Mouse (Mus musculus) intestine, embryonic 15.5 days (tissue): ENCODE results near the gene Cox20. TPM values are rescaled to one million over a fixed set of nuclear protein-coding genes. Genes with fewer than 3 reads are reported as not detected.

Experiments used
- ATAC-seq: fragments of 200-750 bp; cut with Nextera tagmentation; 2 replicates; pipeline ENCODE4 v1.8.0; 2017; ENCODE audit warnings: moderate TSS enrichment, moderate library complexity
- H3K27ac ChIP-seq: fragments of 300-500 bp; sonication (generic); 2 replicates; pipeline ENCODE4 v1.5.1; 2015; ENCODE audit warnings: mild to moderate bottlenecking, inconsistent platforms
- H3K27me3 ChIP-seq: fragments of 300-500 bp; sonication (generic); replicated peaks from 2 replicates; pipeline ENCODE4 v1.6.1; 2015; ENCODE audit warnings: inconsistent platforms
- H3K36me3 ChIP-seq: fragments of 300-500 bp; sonication (generic); 2 replicates; pipeline ENCODE4 v1.6.1; 2015; ENCODE audit warnings: inconsistent platforms
- H3K4me1 ChIP-seq: fragments of 300-500 bp; sonication (generic); replicated peaks from 2 replicates; pipeline ENCODE4 v1.6.1; 2015; ENCODE audit warnings: inconsistent platforms
- H3K4me2 ChIP-seq: fragments of 300-500 bp; sonication (generic); replicated peaks from 2 replicates; pipeline ENCODE4 v1.6.1; 2015; ENCODE audit warnings: mild to moderate bottlenecking, inconsistent platforms
- H3K4me3 ChIP-seq: fragments of 300-500 bp; sonication (generic); replicated peaks from 2 replicates; pipeline ENCODE4 v1.5.1; 2015; ENCODE audit warnings: inconsistent platforms
- H3K9ac ChIP-seq: fragments of 300-500 bp; sonication (generic); 2 replicates; pipeline ENCODE4 v1.6.1; 2015; ENCODE audit warnings: inconsistent platforms
- H3K9me3 ChIP-seq: fragments of 300-500 bp; sonication (generic); 2 replicates; pipeline ENCODE4 v1.6.1; 2016; ENCODE audit warnings: inconsistent platforms
- WGBS: fragments of 180-500 bp; shearing (Covaris S2); methylation state at CpG from one replicate; pipeline ENCODE4 v1.1.7; 2015; 5-methylcytosine and 5-hydroxymethylcytosine counted together
- polyA plus RNA-seq: library from polyadenylated mRNA; unstranded; fragments of >200 nt; fragmentation: Nextera tagmentation; extraction: Ambion mirVana; gene quantifications from 2 replicates; pipeline ENCODE4 v1.2.1, GENCODE M21; 2015

Gene Cox20
- polyA plus RNA-seq, 1 experiment from 2014 or later, result 159 TPM

GRCm38 (mm10) chr1:178323235-178323634 lies 4.3 kb downstream of the Cox20 start:
- no peaks in the 10 kb centered on the region for H3K27me3 ChIP-seq
- ATAC-seq, result no peak
- no peak overlapping the region for H3K27ac ChIP-seq
- no peaks in the 10 kb centered on the region for H3K9me3 ChIP-seq
- no peak overlapping the region for H3K4me3 ChIP-seq
- H3K4me2 ChIP-seq, result no peak overlapping the region
- 84% methylated on average over 1 of the region's 1 CpGs for WGBS
- peaks cover 18% of the 10 kb centered on the region for H3K36me3 ChIP-seq
- H3K4me1 ChIP-seq, result peaks cover 9% of the 10 kb centered on the region
- no peak overlapping the region for H3K9ac ChIP-seq

GRCm38 (mm10) chr1:178324568-178324967 lies 5.6 kb downstream of the Cox20 start:
- Histone ChIP-seq H3K4me2 (no peak overlapping the region), H3K27me3 (no peaks in the 10 kb centered on the region), H3K4me3 (no peak overlapping the region), H3K9me3 (no peaks in the 10 kb centered on the region), H3K9ac (no peak overlapping the region), H3K27ac (no peak overlapping the region), H3K36me3 (peaks cover 18% of the 10 kb centered on the region), H3K4me1 (peaks cover 9% of the 10 kb centered on the region)
- no peak for ATAC-seq
- WGBS, result 88% methylated on average over 1 of the region's 1 CpGs

GRCm38 (mm10) chr1:178326357-178326756 lies 7.4 kb downstream of the Cox20 start:
- peaks cover 21% of the 10 kb centered on the region for H3K36me3 ChIP-seq
- 88% methylated on average over 1 of the region's 1 CpGs for WGBS

GRCm38 (mm10) chr1:178326950-178327349 lies 8.0 kb downstream of the Cox20 start:
- Histone ChIP-seq H3K4me1 (no peaks in the 10 kb centered on the region), H3K27ac (no peak overlapping the region), H3K9ac (no peak overlapping the region), H3K27me3 (no peaks in the 10 kb centered on the region), H3K4me2 (no peak overlapping the region), H3K9me3 (no peaks in the 10 kb centered on the region), H3K36me3 (peaks cover 24% of the 10 kb centered on the region), H3K4me3 (no peak overlapping the region)
- WGBS, result 80% methylated on average over 1 of the region's 1 CpGs
- ATAC-seq, result no peak

More at GRCm38 (mm10) chr1:178326357-178326756, 7.4 kb downstream of the Cox20 start:
- Histone ChIP-seq H3K9me3 (no peaks in the 10 kb centered on the region), H3K4me2 (no peak overlapping the region), H3K9ac (no peak overlapping the region), H3K4me3 (no peak overlapping the region), H3K4me1 (peaks cover under 1% of the 10 kb centered on the region; the same call in 1 of the 2 replicates), H3K27ac (no peak overlapping the region), H3K27me3 (no peaks in the 10 kb centered on the region)
- ATAC-seq, result no peak

- no peaks in the 10 kb centered on the region for H3K9me3 ChIP-seq
- 72% methylated on average over 5 of the region's 5 CpGs for WGBS
- no peak overlapping the region for H3K27ac ChIP-seq
- ATAC-seq, result no peak
- H3K27me3 ChIP-seq, result no peaks in the 10 kb centered on the region
- H3K36me3 ChIP-seq, result peaks cover 25% of the 10 kb centered on the region
- H3K9ac ChIP-seq, result no peak overlapping the region
- H3K4me3 ChIP-seq, result no peak overlapping the region
- H3K4me1 ChIP-seq, result 0 out of 2 replicates have a peak, but pooled peaks cover under 1% of the 10 kb centered on the region
- H3K4me2 ChIP-seq, result no peak overlapping the region
These were observed 10.1 kb downstream of the Cox20 start for GRCm38 (mm10) chr1:178329017-178329416.

GRCm38 (mm10) chr1:178329946-178330345 lies 11.0 kb downstream of the Cox20 start:
- H3K9ac ChIP-seq, result no peak overlapping the region
- H3K36me3 ChIP-seq, result peaks cover 20% of the 10 kb centered on the region
- no peak overlapping the region for H3K4me3 ChIP-seq
- H3K27ac ChIP-seq, result no peak overlapping the region
- H3K9me3 ChIP-seq, result no peaks in the 10 kb centered on the region
- no peak overlapping the region for H3K4me2 ChIP-seq
- 0 out of 2 replicates have a peak, but pooled peaks cover 5% of the 10 kb centered on the region for H3K4me1 ChIP-seq
- 66% methylated on average over 6 of the region's 6 CpGs for WGBS
- H3K27me3 ChIP-seq, result no peaks in the 10 kb centered on the region
- ATAC-seq, result peak; percentile 68

- WGBS, result under 1% methylated on average over 16 of the region's 16 CpGs
- Histone ChIP-seq H3K4me2 (peak overlapping the region; percentile 71), H3K36me3 (peaks cover 11% of the 10 kb centered on the region; the same call in 1 of the 2 replicates), H3K4me3 (peak overlapping the region; percentile 98), H3K4me1 (0 out of 2 replicates have a peak, but pooled peaks cover 5% of the 10 kb centered on the region), H3K9ac (peak overlapping the region; percentile 100), H3K9me3 (no peaks in the 10 kb centered on the region), H3K27ac (peak overlapping the region; percentile 51; the same call in 1 of the 2 replicates), H3K27me3 (no peaks in the 10 kb centered on the region)
- ATAC-seq, result no peak
These were observed 16.9 kb downstream of the Cox20 start for GRCm38 (mm10) chr1:178335860-178336261.

GRCm38 (mm10) chr1:178336289-178336775 lies 17.4 kb downstream of the Cox20 start:
- peaks cover 11% of the 10 kb centered on the region; the same call in 1 of the 2 replicates for H3K36me3 ChIP-seq
- H3K4me1 ChIP-seq, result 0 out of 2 replicates have a peak, but pooled peaks cover 5% of the 10 kb centered on the region
- H3K27me3 ChIP-seq, result no peaks in the 10 kb centered on the region
- H3K9me3 ChIP-seq, result no peaks in the 10 kb centered on the region
- 0% methylated on average over 43 of the region's 53 CpGs for WGBS
- peak overlapping the region; percentile 98 for H3K4me3 ChIP-seq
- H3K27ac ChIP-seq, result peak overlapping the region; percentile 100
- ATAC-seq, result peak; percentile 93
- H3K4me2 ChIP-seq, result peak overlapping the region; percentile 71; the same call in 1 of the 2 replicates
- peak overlapping the region; percentile 100 for H3K9ac ChIP-seq

GRCm38 (mm10) chr1:178336777-178337481 lies 18.0 kb downstream of the Cox20 start:
- peaks cover 8% of the 10 kb centered on the region; the same call in 1 of the 2 replicates for H3K36me3 ChIP-seq
- peak overlapping the region; percentile 98 for H3K4me3 ChIP-seq
- under 1% methylated on average over 74 of the region's 89 CpGs for WGBS
- peak overlapping the region; percentile 100 for H3K27ac ChIP-seq
- peak overlapping the region; percentile 100 for H3K9ac ChIP-seq
- peak; percentile 52 for ATAC-seq
- H3K4me1 ChIP-seq, result 0 out of 2 replicates have a peak, but pooled peaks cover 5% of the 10 kb centered on the region
- no peaks in the 10 kb centered on the region for H3K27me3 ChIP-seq
- no peaks in the 10 kb centered on the region for H3K9me3 ChIP-seq
- H3K4me2 ChIP-seq, result no peak overlapping the region

- under 1% methylated on average over 71 of the region's 73 CpGs for WGBS
- H3K4me3 ChIP-seq, result peak within 1 kb of the TSS; percentile 98
- H3K4me1 ChIP-seq, result 0 out of 2 replicates have a peak, but pooled peaks cover 5% of the 10 kb centered on the region
- H3K27me3 ChIP-seq, result no peaks in the 10 kb centered on the region
- peak within 1 kb of the TSS; percentile 100 for H3K27ac ChIP-seq
- no peaks in the 10 kb centered on the region for H3K9me3 ChIP-seq
- peak; percentile 90 for ATAC-seq
- peak within 1 kb of the TSS; percentile 61 for H3K4me2 ChIP-seq
- 0 out of 2 replicates have a peak, but pooled peaks cover 3% of the 10 kb centered on the region for H3K36me3 ChIP-seq
- H3K9ac ChIP-seq, result peak within 1 kb of the TSS; percentile 100
These were observed 18.8 kb downstream of the Cox20 start, which contains the start of gene Hnrnpu for GRCm38 (mm10) chr1:178337551-178338317. Hnrnpu (minus strand) TSS chr1:178337797.

- H3K9me3 ChIP-seq, result no peaks in the 10 kb centered on the region
- H3K36me3 ChIP-seq, result no peaks in the 10 kb centered on the region
- peak overlapping the region; percentile 61 for H3K4me2 ChIP-seq
- WGBS, result 6% methylated on average over 6 of the region's 6 CpGs
- H3K4me3 ChIP-seq, result peak overlapping the region; percentile 98
- H3K4me1 ChIP-seq, result 0 out of 2 replicates have a peak, but pooled peaks cover 5% of the 10 kb centered on the region
- peak overlapping the region; percentile 74 for H3K9ac ChIP-seq
- no peaks in the 10 kb centered on the region for H3K27me3 ChIP-seq
- no peak for ATAC-seq
- peak overlapping the region; percentile 100 for H3K27ac ChIP-seq
These were observed 19.4 kb downstream of the Cox20 start for GRCm38 (mm10) chr1:178338318-178338641.

- H3K27me3 ChIP-seq, result no peaks in the 10 kb centered on the region
- H3K9me3 ChIP-seq, result no peaks in the 10 kb centered on the region
- H3K36me3 ChIP-seq, result no peaks in the 10 kb centered on the region
- H3K4me1 ChIP-seq, result no peaks in the 10 kb centered on the region
- no peak overlapping the region for H3K27ac ChIP-seq
- no peak overlapping the region for H3K4me3 ChIP-seq
- no peak overlapping the region for H3K4me2 ChIP-seq
- 91% methylated on average over 2 of the region's 2 CpGs for WGBS
- no peak overlapping the region for H3K9ac ChIP-seq
- ATAC-seq, result no peak
These were observed 21.3 kb downstream of the Cox20 start for GRCm38 (mm10) chr1:178340213-178340612.
